Mouse (Mus musculus) spleen, adult 2 months (tissue): ENCODE data around the gene Lclat1. TPM values are rescaled to one million over a fixed set of nuclear protein-coding genes. Genes with fewer than 3 reads are reported as not detected.

Source experiments
- DNase-seq, 2 experiments: peaks; one replicate each; pipeline versions ENCODE4 v3.0.0 to v3.0.0-alpha.2; 2012 to 2021; ENCODE audit warnings: low spot score in 2 of 2, low read depth in 1 of 2
- H3K27ac ChIP-seq: fragments of 200-500 bp; 2 replicates; pipeline ENCODE4 v1.5.1; 2012; ENCODE audit warnings: low read length, inconsistent platforms; ENCODE audit not compliant: insufficient read depth
- H3K27me3 ChIP-seq: fragments of 200-500 bp; 2 replicates; pipeline ENCODE4 v1.6.1; 2012; ENCODE audit warnings: mild to moderate bottlenecking, moderate library complexity, low read length, inconsistent platforms; ENCODE audit not compliant: control insufficient read depth, insufficient read depth
- H3K36me3 ChIP-seq: fragments of 200-500 bp; 2 replicates; pipeline ENCODE4 v1.6.1; 2012; ENCODE audit warnings: mild to moderate bottlenecking, low read length, inconsistent platforms; ENCODE audit not compliant: control insufficient read depth, insufficient read depth
- H3K4me1 ChIP-seq: fragments of 200-500 bp; 2 replicates; pipeline ENCODE4 v1.6.1; 2011; ENCODE audit warnings: inconsistent platforms; ENCODE audit not compliant: control insufficient read depth, insufficient read depth, insufficient read length
- H3K4me3 ChIP-seq: fragments of 200-500 bp; 2 replicates; pipeline ENCODE4 v1.5.1; 2011; ENCODE audit warnings: mild to moderate bottlenecking, inconsistent platforms; ENCODE audit not compliant: insufficient read depth, insufficient read length; ENCODE audit errors: extremely low read depth
- CTCF ChIP-seq: fragments of 200-500 bp; IDR thresholded peaks from 2 replicates; pipeline ENCODE4 v1.5.1; 2011; ENCODE audit warnings: mild to moderate bottlenecking, inconsistent platforms; ENCODE audit not compliant: insufficient read depth, insufficient read length, insufficient replicate concordance; ENCODE audit errors: extremely low read depth
- POLR2A ChIP-seq: fragments of 200-500 bp; IDR thresholded peaks from 2 replicates; pipeline ENCODE4 v1.6.1; 2011; ENCODE audit warnings: low read depth, low read length, inconsistent platforms
- WGBS: fragments of 180-500 bp; shearing (Covaris S2); methylation state at CpG from one replicate; pipeline ENCODE4 v1.1.7; 2018; 5-methylcytosine and 5-hydroxymethylcytosine counted together
- polyA plus RNA-seq: library from polyadenylated mRNA; depleted of rRNA; stranded (reverse); fragments of >200 nt; gene quantifications from 2 replicates; pipeline ENCODE4 v1.2.3, GENCODE M21; 2012

Lclat1 gene
- polyA plus RNA-seq, 1 experiment: 6.8 TPM

DNA sequence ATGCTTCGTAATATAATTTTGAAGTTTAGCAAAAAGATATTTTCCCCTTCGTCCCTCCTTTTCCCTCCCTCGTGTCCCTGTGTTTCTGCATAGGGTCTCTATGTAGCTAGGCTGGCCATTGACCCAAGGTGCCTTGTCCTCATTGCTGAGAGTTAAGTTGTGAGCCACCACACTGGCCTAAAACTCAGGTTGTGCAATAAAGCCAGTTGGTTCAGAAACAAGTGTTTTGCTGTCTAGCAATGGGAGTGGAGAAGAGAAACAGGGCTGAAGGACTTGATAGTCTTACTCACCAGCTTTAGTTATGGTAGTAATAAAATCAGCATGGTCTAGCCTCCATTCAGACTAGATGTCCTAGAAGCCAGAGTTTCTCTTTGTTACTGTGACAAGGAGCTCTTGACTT is 10.3 kb downstream of the Lclat1 start:
- DNase-seq: no peak
- no peaks in the 10 kb centered on the region for H3K27me3 ChIP-seq
- WGBS: 87% methylated on average over 3 of the region's 3 CpGs
- TF ChIP-seq CTCF (no peak), POLR2A (no peak)
- H3K27ac ChIP-seq: no peak overlapping the region
- no peak overlapping the region for H3K4me3 ChIP-seq
- no peaks in the 10 kb centered on the region for H3K36me3 ChIP-seq
- H3K4me1 ChIP-seq: no peaks in the 10 kb centered on the region; the same call in 1 of the 2 replicates

DNA sequence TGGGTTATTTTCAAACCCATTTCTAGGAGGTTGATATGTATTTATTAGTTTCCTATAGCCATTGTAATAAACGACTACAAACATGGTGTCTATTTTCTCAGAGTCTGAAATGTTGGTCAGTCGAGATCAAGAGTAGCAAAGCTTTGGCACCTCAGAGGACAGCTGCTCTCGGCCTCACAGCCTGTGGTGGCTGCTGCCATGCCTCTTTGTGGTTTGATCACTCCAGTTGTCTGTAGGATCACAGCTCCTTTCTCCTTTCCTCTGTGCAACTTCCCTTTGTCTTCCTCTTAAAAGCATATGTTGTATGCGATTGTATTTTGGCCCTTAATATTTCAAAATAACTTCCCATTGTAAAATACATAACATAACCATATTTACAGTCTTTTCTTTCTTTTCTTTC is 10.9 kb downstream of the Lclat1 start:
- H3K36me3 ChIP-seq: no peaks in the 10 kb centered on the region
- WGBS: 28% methylated on average over 4 of the region's 4 CpGs

DNA sequence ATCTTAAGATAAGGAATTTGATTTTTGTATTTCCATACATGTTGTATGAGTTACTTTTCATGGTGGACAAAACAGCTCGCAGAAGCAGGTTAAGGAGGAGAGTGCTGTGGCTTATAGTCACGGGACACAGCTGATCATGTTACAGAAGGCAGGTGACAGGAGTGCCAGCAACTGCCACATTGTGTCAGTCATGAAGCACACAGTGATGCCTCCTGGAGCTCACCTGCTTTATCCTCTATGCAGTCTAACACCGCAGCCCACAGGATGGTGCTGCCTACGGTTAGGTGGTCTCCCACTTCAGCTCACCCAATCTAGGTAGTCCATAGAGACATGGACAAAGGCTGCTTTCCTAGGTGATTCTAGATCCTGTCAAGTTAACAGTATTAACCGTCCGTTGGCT is 11.4 kb downstream of the Lclat1 start:
- H3K4me1 ChIP-seq: no peaks in the 10 kb centered on the region; the same call in 1 of the 2 replicates
- DNase-seq: no peak
- H3K27ac ChIP-seq: no peak overlapping the region
- H3K36me3 ChIP-seq: no peaks in the 10 kb centered on the region
- no peak for TF ChIP-seq POLR2A
- TF ChIP-seq CTCF: no peak
- no peaks in the 10 kb centered on the region for H3K27me3 ChIP-seq
- no peak overlapping the region for H3K4me3 ChIP-seq
- WGBS: 78% methylated on average over 6 of the region's 6 CpGs

More for the DNA sequence above, 10.9 kb downstream of the Lclat1 start:
- Histone ChIP-seq H3K27me3 (no peaks in the 10 kb centered on the region), H3K4me3 (no peak overlapping the region), H3K27ac (no peak overlapping the region), H3K4me1 (no peaks in the 10 kb centered on the region; the same call in 1 of the 2 replicates)
- no peak for DNase-seq
- no peak for TF ChIP-seq POLR2A
- TF ChIP-seq CTCF: no peak

DNA sequence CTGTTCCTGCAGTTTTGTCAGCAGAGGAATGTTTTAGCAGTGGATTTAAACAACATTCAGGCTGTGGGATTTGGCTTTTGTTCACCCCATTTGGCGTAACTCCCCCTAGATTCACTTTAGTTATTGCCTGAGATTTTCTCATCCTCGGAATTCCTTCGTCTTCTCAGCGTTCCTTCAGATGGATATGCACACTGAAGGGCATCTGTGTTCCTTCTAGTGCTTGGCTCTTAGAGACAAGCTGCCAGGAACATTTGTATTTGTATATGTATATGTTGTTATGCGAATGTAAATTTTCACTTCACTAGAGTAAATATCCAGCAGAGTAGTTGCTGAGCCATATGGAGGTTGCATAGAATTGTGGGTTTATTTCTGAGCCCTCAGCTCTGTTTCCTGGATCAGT is 12.8 kb downstream of the Lclat1 start:
- no peak for TF ChIP-seq CTCF
- TF ChIP-seq POLR2A: no peak
- 91% methylated on average over 5 of the region's 5 CpGs for WGBS
- Histone ChIP-seq H3K4me1 (no peaks in the 10 kb centered on the region; the same call in 1 of the 2 replicates), H3K27me3 (no peaks in the 10 kb centered on the region), H3K36me3 (no peaks in the 10 kb centered on the region), H3K4me3 (no peak overlapping the region), H3K27ac (no peak overlapping the region)
- no peak for DNase-seq

DNA sequence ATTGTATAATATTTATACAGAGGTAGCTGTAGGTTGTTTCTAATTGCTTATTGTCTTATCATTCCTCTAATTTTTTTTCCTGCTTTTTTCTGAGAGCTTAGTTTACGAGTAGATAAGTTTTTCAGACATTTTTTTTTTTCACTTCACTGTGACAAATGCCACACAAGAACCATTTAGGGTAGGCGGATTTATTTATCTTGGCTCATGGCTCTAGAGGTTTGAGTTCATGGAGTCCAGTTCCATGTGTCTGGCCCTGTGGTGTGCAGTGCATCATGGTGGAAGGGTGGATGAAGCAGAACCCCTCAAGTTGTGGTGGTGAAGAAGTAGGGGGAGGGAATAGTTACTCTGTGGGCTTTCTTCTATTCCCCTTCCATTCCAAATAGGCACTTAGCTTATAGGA is 13.9 kb downstream of the Lclat1 start:
- no peak for DNase-seq
- no peak overlapping the region for H3K4me3 ChIP-seq
- WGBS: 85% methylated on average over 2 of the region's 2 CpGs
- H3K27ac ChIP-seq: no peak overlapping the region
- no peaks in the 10 kb centered on the region for H3K27me3 ChIP-seq
- TF ChIP-seq CTCF: no peak
- TF ChIP-seq POLR2A: no peak
- peaks cover 4% of the 10 kb centered on the region for H3K4me1 ChIP-seq
- no peaks in the 10 kb centered on the region for H3K36me3 ChIP-seq

DNA sequence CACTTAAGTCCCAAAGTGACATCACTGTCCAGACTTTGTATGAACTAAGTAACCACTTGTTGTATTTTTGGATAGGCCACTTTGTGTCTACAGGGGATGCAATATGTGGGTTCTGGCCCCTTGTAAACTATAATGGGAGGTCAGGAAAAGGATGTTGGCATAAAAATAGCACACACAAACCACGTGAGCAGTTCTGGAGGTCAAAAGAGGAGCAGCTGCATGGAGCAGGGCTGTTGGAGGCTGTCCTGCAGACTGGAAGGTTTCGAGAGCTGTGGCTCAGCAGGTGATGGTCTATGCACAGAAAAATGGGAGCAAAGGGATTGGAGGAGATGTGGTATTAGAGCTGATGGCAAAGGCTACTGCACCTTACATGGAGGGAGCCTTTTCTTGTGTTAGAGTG is 18.6 kb downstream of the Lclat1 start:
- Histone ChIP-seq H3K27ac (no peak overlapping the region), H3K27me3 (no peaks in the 10 kb centered on the region), H3K4me3 (no peak overlapping the region), H3K4me1 (peaks cover 4% of the 10 kb centered on the region), H3K36me3 (no peaks in the 10 kb centered on the region)
- DNase-seq: no peak
- no peak for TF ChIP-seq POLR2A
- no peak for TF ChIP-seq CTCF
- WGBS: 21% methylated on average over 2 of the region's 2 CpGs

DNA sequence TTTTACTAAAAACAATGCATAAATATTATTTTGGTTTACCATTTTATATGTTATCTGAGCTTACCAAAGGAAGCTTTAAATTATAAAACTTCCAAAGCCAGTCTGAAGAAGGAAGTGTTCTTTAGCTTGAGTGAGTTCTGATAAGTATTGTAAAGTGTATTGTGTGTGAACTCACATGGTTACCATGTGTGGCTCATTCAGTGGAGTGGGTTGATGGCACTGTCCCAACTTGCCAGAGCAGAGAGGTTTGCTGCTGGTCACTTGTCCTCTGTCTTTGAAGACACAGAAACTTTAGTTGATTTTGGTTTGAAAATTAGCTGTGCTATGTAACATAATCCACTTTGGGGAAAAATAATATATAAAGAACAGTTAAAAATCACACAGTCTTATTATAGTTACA is 19.1 kb downstream of the Lclat1 start:
- no peaks in the 10 kb centered on the region for H3K36me3 ChIP-seq
- no peak overlapping the region; the same call in 1 of the 2 replicates for H3K27ac ChIP-seq
- TF ChIP-seq POLR2A (no peak), CTCF (no peak)
- peaks cover 4% of the 10 kb centered on the region for H3K4me1 ChIP-seq
- H3K27me3 ChIP-seq: no peaks in the 10 kb centered on the region
- no peak overlapping the region for H3K4me3 ChIP-seq
- DNase-seq: no peak
